Mouse (Mus musculus) layer of hippocampus, adult 2 months (tissue): Measurements from ENCODE around the gene Gm17581. TPM values are rescaled to one million over a fixed set of nuclear protein-coding genes. Genes with fewer than 3 reads are reported as not detected.
A peak's percentile ranks its signal among the peaks of the same experiment; 100 is the strongest.
"Not testable (repeated sequence)": the region's sequence is repeated elsewhere in the genome, so short reads cannot be mapped to it uniquely, and the experiment has no call there.

Source experiments
- DNase-seq, 2 experiments: peaks; one replicate each; pipeline ENCODE4 v3.0.0; 2022; ENCODE audit warnings: low spot score in 2 of 2
- H3K27ac ChIP-seq: fragments of 200-600 bp; 2 replicates; pipeline ENCODE4 v1.8.1; 2022
- H3K4me3 ChIP-seq: fragments of 200-600 bp; 2 replicates; pipeline ENCODE4 v1.8.1; 2022; ENCODE audit warnings: mild to moderate bottlenecking
- CTCF ChIP-seq: fragments of 200-600 bp; conservative IDR thresholded peaks from 2 replicates; pipeline ENCODE4 v1.8.1; 2022; ENCODE audit warnings: antibody characterized with exemption, mild to moderate bottlenecking, moderate library complexity
- total RNA-seq, 2 experiments: library from RNA; stranded (reverse); gene quantifications; 2 replicates each; pipeline ENCODE4 v1.2.3; 2021

Gm17581 gene
- total RNA-seq, 2 experiments from 2014 or later = not detected

DNA sequence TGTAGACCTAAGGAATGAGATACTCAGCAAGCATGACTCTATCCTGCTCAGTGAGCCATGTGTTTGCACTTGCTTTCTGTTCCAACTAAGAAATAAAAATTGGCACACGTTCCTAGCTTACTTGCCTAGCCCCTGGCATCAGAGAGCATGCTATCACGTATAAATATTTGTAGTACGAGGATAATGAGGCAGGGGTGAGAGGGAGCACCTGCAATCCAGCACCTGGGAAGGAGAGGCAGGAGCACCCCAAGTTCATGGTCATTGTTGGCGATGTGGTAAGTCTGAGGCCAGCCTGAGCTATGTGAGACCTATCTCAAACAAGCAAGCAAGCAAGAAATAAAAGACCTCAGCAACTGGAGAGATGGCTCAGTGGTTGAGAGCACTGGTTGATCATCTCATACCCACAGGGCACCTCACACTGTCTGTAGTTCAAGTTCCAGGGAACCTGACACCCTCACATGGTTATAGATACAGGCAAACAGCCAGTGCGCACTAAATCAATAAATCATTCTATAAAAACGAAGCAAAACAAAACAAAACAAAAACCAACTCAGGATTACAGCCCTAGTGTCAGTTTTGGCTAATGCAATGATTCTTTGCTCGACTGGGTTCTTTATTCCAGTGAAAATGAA, 7.8 kb downstream of the Gm17581 start:
- peak overlapping the region; percentile 11; the same call in 1 of the 2 replicates for H3K27ac ChIP-seq
- DNase-seq = no peak
- H3K4me3 ChIP-seq = no peak overlapping the region; the same call in 1 of the 2 replicates
- no peak for TF ChIP-seq CTCF

- no peak for DNase-seq
- no peak for TF ChIP-seq CTCF
- Histone ChIP-seq H3K4me3 (no peak overlapping the region), H3K27ac (no peak overlapping the region)
Observed at GRCm38 (mm10) chr2:155726302-155726701, 9.4 kb downstream of the Gm17581 start.

DNA sequence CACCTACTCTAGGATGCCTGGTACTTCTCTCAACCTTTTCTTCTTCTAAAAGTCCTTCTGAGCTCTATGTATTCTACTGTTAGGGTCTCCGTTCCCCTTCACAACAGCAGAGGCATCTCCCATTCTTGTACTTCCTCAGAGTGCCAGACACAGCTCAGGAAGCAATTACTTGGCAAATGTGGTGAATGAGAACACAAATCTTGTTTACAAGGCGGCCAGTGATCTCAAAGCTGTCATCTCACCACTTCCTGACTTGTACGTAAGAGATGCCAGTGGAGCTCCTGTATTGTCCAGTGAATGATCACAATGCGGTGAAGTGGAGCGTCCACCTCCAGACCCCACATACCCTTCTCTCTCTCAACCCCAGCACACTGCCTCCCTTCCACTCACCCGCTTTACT, 11.1 kb downstream of the Gm17581 start:
- Histone ChIP-seq H3K27ac (no peak overlapping the region), H3K4me3 (no peak overlapping the region)
- no peak for DNase-seq
- no peak for TF ChIP-seq CTCF

GRCm38 (mm10) chr2:155724036-155724435, 11.6 kb downstream of the Gm17581 start:
- no peak overlapping the region for H3K4me3 ChIP-seq
- no peak for DNase-seq
- no peak for TF ChIP-seq CTCF
- no peak overlapping the region for H3K27ac ChIP-seq

GRCm38 (mm10) chr2:155720585-155720984, 15.1 kb downstream of the Gm17581 start:
- H3K4me3 ChIP-seq = no peak overlapping the region

GRCm38 (mm10) chr2:155717082-155717990, 18.3 kb downstream of the Gm17581 start:
- no peak for DNase-seq
- Histone ChIP-seq H3K27ac (no peak overlapping the region), H3K4me3 (no peak overlapping the region)
- TF ChIP-seq CTCF = no peak

More at GRCm38 (mm10) chr2:155720585-155720984, 15.1 kb downstream of the Gm17581 start:
- TF ChIP-seq CTCF = no peak
- no peak for DNase-seq
- H3K27ac ChIP-seq = no peak overlapping the region

DNA sequence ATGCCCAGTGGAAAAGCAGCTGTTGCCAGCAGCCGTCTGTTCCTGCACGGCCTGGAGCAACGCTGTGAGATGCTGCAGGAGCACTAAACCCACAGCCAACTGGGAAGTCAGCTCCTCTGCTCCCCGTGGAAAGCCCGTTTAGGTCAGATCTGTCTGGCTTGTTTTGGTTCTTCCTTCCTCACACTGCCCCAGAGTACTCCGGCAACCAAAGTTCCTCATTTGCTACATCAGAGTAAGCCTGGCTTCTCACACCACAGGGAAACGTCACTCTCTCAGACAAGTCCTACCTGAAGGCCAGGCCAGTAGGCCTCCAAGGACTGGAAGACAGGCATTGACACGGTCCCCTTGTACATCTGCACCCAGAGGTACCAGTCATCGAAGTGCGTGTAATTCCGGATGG, 25.1 kb downstream of the Gm17581 start:
- Histone ChIP-seq H3K27ac (no peak overlapping the region), H3K4me3 (no peak overlapping the region)
- TF ChIP-seq CTCF = no peak
- DNase-seq = no peak

DNA sequence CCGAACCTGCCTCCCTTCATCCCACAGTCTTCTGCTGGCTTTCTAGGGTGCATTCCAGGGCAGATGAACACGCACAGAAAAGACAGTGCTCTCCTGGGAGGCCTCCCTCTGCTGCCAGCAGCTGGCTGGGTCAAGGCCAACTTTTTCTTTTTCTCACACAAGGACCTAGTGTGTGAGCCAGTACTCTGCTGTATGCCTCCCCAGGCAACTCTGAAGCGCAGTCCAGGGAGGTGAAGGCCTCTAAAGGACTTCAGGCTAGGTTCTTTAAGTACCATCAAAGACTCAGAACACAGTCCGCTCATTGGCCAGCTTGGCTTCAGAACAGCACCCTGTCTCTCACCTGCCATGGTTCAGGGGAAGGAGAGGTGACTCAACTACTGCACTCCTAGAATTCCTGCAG, 28.4 kb downstream of the Gm17581 start:
- TF ChIP-seq CTCF = no peak
- DNase-seq = peak; percentile 32 to 53
- Histone ChIP-seq H3K27ac (peak overlapping the region; percentile 52), H3K4me3 (no peak overlapping the region)

DNA sequence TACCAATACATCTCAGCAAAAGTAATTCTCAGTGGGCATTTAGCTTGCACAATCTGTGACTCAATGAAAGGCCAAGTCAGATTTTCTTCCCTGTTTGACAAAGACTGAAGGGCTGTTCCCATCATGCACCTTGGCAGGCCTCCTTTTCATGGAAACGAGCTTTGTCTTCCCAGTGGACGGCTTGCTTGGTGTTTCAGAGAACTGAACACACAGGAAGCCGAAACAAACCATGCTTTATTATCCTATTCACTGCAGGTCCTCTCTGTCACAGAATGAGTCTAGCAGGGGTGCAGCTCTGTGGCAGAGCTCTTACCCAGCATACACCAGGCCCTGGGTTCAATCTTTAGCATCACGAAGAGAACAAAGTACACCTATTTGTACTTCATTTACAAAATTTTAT, 32.0 kb downstream of the Gm17581 start:
- TF ChIP-seq CTCF = no peak
- Histone ChIP-seq H3K4me3 (no peak overlapping the region), H3K27ac (peak overlapping the region; percentile 20; the same call in 1 of the 2 replicates)
- no peak for DNase-seq

DNA sequence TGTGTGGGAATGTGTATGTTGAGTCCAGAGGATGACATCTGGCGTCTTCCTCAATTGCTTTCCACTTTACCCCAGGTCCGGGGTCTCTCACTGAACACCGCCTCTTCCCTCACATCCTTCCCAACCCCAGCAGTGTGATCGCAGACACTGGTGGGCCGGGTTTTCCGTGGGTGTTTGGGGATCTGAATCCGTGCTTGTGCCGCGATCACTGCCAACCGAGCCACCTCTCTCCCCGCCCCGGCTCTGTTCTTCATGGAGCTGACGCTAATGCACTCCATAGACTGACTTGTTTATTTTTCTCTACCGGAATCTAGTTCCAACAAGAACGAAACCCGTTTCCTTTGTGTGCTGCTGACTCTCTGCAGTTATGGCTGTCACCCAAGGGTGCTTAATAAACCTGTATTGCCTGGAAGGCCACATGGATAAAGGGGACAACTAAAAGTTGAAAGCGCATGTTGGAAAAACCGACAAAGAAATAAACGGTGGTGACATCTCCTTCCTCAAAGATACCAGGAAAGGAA, 34.2 kb downstream of the Gm17581 start:
- TF ChIP-seq CTCF = no peak
- DNase-seq = peak; percentile 23 to 32
- Histone ChIP-seq H3K27ac (0 out of 2 replicates have a peak overlapping the region, but pooled peaks have one; percentile 53), H3K4me3 (no peak overlapping the region)

GRCm38 (mm10) chr2:155698443-155698842, 37.2 kb downstream of the Gm17581 start:
- H3K27ac ChIP-seq, H3K4me3 ChIP-seq, DNase-seq: not testable (repeated sequence)

DNA sequence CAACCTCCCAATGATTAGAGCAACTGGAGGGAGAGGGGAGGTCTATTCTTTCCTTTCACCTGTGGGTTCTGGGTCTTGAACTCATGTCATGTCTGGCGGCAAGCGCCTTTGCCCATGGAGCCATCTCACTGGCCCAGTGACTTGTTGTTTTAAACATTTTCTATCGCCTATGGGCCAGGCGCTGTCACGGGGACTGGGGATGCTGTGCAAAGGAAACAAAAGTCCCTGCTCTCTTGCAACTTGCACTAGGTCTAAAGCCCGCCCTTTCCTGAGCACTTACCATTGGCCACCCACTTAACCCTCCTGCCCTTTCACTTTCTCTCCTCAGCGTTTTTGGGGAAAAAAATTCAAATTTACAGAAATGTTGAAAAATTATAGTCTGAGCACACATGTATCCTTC, 38.8 kb downstream of the Gm17581 start:
- H3K4me3 ChIP-seq = no peak overlapping the region
- H3K27ac ChIP-seq = no peak overlapping the region
- no peak for DNase-seq
- no peak for TF ChIP-seq CTCF

DNA sequence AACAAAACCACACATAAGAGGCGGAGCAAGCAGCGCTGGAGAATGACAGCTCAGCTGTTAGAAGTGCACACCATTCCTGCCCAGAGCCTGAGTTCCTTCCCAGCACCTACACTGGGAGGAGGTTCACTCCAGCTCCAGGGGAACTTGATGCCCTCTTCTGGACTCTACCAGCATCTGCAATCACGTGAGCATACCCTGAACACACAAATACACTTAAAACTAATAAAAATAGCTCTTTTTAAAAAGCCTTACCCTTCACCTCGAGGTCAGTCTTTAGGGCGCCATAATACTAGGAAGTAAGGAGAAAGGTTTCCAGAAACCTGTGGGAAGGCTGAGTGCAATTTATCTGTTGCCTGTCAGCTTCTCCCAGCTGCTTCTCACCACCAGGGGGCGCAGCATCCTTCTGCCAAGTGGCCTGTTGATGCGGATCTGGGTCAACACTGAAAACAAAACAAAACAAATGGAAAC, 39.5 kb downstream of the Gm17581 start:
- H3K4me3 ChIP-seq = no peak overlapping the region
- peak; percentile 63 to 87 for DNase-seq
- no peak overlapping the region for H3K27ac ChIP-seq
- TF ChIP-seq CTCF = peak; percentile 99
